Mouse (Mus musculus): ENCODE results near the gene Peli3.

Peli3 gene

DNA sequence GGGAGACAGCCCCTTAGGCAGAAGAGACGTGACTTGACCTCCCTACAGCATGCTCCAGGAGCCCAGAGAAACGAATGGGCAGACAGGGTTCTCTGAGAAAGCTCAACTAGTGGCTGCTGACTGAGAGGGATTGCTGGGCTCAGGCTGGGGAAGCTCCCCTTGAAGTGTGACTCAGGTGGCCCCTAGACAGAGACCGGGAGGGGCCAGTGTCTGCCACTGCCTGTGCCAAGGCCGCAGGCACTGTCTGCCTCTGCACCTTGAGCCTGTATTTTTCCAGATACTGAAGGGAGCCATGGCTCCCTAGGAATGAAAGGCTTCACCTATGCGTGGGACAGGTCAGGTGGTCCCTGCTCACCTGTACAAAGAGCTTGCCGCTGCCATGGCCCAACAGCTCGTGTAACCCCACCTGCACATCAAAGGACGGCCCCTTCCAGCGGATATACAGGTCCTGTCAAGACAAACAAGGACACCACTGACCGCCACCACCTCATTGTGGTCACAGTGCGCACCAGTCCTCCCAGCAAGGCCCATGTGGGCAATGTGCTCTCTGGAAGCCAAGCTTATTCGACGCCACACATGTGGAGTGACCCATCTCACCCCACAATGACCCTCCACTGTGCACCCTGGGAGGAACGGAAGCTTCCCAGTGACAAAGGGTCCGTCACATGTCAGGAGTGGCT lies 26.9 kb downstream of the Peli3 start:
- no peak for DNase-seq (ENCODE audit: low read depth, low spot score)

DNA sequence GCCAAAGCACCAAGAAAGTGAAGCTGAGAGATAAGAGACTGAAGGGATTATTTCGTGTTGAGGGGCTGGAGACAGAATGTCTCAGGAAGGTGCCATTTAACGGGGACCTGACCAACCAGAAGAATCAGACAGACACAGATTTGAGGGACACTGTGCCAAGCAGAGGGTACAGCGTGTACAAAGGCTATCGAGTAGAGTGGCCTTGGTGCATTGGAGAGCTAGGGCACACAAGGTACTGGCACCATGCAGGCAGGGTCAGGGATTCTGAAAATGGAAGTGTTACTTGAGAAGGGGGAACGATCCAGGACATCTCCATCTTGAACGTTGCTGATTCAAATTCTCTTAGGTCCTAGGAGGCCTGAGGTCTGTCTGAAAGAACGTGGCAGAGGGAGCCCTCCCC lies 33.6 kb downstream of the Peli3 start:
- DNase-seq (ENCODE audit: low read depth, low spot score), result no peak

DNA sequence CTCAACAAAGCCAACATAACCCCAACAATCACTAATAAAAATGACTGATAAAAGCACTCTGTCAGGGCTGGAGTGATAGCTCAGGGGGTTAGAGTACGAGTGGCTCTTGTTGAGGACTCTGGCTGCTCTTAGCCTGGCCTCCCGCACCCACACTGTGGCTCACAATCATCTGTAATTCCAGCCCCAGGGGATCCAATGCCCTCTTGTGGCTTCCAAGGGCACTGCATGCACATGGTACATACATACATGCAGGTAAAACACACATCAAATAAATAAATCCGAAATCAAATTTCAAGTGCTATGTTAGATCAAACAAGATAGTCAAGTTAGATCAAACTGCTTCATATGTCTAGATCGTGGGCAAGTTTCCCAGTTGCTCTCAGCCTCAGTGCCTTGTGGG lies 34.8 kb downstream of the Peli3 start:
- DNase-seq (ENCODE audit: low read depth, low spot score), result no peak

DNA sequence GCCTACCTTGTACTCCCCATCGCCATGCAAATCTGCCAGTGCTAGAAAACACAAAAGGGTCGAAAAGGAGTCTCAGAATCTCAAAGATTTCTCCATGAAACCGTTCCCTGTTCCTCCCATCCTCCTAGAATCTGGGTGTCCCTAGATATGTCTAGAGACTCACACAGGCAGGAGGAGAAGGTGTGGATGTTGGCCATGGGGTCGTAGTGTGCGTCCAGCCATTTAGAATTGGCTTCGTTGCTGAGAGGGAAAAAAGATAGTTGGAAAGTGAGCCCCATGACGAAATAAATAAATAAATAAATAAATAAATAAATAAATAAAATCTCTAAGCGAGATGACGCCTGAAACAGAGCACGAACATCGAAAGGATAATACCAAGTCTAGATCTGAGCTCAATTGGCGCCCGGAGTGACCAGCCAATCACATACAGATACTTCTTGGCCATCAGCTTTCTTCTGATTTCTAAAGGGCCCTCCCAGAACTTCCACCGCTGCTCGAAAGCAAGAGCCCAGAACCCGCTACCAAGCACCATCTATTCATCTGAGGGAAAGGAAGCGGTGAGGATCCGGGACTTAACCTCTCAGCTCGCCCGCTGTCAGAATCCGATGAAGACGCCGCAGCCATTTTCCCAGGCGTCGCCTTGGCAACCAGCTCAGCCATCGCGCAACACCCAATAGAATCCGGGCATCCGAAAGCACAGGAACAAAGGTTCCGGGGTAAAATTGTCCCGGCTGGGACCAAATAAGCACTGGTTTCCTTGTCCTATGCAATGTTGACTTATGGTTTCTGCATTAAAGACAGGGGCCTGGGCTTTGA lies 36.7 kb downstream of the Peli3 start, which contains the start of gene Bbs1:
Gene Bbs1, minus strand, starts transcription at position 650 of the 816 bp plus-strand sequence.
- DNase-seq (ENCODE audit: low read depth, low spot score), result peak; percentile 79

DNA sequence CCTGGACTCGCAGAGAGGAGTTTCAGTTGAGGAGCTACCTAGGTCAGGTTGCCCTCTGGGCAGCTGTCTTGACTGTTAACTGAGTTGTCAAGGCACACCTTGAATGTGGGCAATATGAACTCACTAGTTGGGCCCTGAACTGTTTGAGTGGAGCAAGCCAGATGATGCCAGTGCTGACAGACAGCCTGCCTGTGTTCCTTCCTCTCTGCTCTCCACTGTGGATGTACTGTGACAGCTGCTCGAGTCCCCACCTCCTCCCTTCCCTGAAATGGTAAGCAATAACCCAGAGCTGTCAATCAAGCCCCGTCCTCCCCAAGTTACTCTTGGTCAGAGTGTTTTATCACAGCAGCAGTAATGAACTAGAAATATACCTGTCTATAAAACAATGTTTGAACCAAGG lies 43.0 kb downstream of the Peli3 start:
- DNase-seq (ENCODE audit: low read depth, low spot score), result no peak

DNA sequence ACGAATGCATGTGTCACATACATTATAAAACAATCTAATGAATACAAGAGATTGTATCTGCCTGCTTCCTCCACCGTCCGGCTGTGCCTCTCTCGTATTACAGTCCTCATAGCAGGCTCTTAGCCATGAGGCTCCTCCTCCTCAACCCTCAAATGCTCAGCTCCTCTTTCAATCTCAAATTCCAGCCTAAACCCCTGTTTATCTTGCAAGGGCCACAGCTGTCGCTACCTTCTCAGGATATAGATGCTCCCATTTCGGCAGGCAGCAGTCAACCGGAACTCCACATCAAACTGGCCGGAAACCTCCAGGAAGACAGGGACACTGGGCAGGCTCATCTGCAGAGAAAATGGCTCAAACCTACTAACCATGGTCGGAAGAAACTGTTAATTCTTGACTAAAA lies 44.0 kb downstream of the Peli3 start:
- no peak for DNase-seq (ENCODE audit: low read depth, low spot score)

DNA sequence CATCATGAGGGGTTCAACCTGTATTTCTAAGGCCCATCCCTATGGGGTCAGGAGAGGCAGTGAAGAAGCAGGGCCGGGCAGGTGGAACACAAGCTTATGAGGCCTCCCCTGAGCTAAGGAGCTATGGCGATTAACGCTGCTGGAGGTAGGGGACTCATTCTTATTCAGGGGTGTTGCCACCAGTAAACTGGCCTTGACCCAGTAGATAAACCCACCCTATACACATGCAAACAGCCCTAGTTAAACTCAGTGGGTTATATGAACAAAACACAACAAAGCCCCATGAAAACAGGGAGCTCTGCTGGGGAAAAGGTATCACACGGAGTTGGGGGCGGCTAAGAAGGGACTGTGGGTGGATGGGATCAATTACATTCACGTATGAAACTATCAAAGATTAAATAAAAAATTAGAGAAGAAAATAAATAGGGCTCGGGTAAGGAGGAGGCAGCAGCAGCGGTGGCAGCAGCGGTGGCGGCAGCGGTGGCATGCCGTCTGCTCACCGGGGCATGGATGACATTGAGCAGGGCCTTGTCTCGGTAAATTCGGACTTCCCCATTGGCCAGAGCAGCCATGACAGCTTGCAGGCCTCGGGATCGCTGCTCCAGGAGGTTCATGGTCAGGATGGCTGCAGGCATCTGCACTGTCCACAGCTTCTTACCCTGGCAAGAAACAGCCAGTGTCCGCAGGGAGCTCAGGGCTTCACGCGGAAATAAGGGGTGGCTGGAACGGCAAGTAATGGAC lies 46.0 kb downstream of the Peli3 start:
- DNase-seq (ENCODE audit: low read depth, low spot score), result no peak

DNA sequence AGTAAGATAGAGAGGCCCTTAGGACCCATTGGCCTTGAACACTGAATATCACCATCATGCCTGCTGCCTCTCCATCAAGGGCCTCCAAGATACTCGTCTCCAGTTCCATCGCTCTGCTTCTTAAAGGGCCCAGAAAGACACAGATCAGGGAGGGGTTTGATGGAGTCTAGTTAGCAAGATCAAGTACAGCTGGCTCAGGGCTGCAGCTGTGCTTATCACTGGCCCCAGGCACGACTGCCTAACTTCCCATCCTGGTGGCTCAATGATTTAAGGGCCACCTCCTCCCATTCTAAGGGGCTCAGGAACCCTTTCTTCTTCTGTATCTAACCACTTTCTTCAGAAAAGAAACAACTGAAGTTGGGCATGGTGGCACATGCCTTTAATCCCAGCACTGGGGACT lies 51.1 kb downstream of the Peli3 start:
- no peak for DNase-seq (ENCODE audit: low read depth, low spot score)

DNA sequence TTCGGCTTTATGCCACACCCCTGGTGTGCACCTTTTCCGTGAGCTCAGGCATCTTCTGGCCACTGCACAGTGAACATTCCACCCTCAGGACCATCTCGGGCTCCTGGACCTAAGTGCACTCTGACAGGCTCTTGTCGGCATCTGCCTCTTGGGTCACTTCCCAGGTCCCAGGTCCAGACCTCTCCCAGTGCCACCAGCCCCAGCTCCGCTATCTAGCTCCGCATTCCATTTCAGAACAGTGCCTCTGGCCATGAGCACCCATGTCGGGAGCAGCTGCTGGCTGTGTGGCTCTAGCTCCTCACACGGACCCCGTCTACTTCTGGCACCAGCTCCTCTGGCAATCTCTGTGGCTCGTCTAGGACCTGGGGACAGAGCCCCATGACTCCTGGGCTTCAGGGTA lies 53.1 kb downstream of the Peli3 start:
- no peak for DNase-seq (ENCODE audit: low read depth, low spot score)

DNA sequence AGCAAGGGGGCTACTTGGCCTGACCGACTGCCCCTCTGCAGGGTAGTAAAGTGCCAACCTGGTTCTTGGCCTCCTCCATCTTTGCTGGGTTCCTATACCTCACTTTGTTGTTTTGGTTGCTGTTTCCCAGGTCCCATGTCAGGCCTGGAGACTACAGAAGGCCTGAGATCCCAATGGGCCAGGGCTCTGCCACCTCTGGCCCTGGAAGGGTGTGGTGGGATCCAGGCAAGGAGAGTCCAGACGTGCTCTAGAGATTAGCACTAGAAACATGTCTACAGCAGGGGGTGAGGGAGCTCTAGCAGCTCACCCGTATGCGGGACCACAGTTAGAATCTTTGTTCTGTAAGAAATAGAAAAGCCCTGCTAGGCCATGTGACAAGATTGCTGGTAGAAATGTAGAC lies 59.0 kb downstream of the Peli3 start:
- DNase-seq (ENCODE audit: low read depth, low spot score), result no peak

Data from retina, adult 2 months (tissue).